In genomic region chrX:38651167-38651566, GRCm38 (mm10) we compare ENCODE assay signal across 9 mouse cellular contexts.
"Had no signal": no experiment of that assay in that cellular context is flagged by ENCODE, and none has a peak within 500 bp of the region (broad histone marks: within the 10 kb centered on the region; RNA-seq: fewer than 3 reads in every experiment).

No protein-coding gene starts in this region.

- H3K9ac ChIP-seq: liver, embryonic 14.5 days; midbrain, embryonic 13.5 days; stomach, embryonic 15.5 days had no signal

- H3K27ac ChIP-seq: kidney, postnatal 0 days; liver, embryonic 14.5 days; midbrain, embryonic 13.5 days; stomach, embryonic 15.5 days had no signal

- H3K27me3 ChIP-seq: midbrain, embryonic 13.5 days; stomach, embryonic 15.5 days had no signal

- DNase-seq: kidney, adult 11 months; left cerebral cortex, postnatal 4 days; lung, adult 18-20 months; thymus, adult 2 months; thymus, postnatal 25 days had no signal

- H3K4me3 ChIP-seq: midbrain, embryonic 13.5 days; stomach, embryonic 15.5 days had no signal

- H3K9me3 ChIP-seq: midbrain, embryonic 13.5 days; stomach, embryonic 15.5 days had no signal

- H3K36me3 ChIP-seq: midbrain, embryonic 13.5 days; stomach, embryonic 15.5 days had no signal

- H3K4me2 ChIP-seq: midbrain, embryonic 13.5 days; stomach, embryonic 15.5 days had no signal

- ATAC-seq: midbrain, embryonic 13.5 days had no signal

- H3K4me1 ChIP-seq: midbrain, embryonic 13.5 days; stomach, embryonic 15.5 days had no signal
